Mouse (Mus musculus) heart, embryonic 16.5 days (tissue): ENCODE measurements around the gene Crip2. TPM values are rescaled to one million over a fixed set of nuclear protein-coding genes. Genes with fewer than 3 reads are reported as not detected.

Experiments
- ATAC-seq: fragments of 200-750 bp; cut with Nextera tagmentation; replicated peaks from 2 replicates; pipeline ENCODE4 v1.8.0; 2017; ENCODE audit warnings: moderate number of reproducible peaks; ENCODE audit not compliant: insufficient read depth, low FRiP score; ENCODE audit errors: extremely low read depth
- H3K27ac ChIP-seq: fragments of 300-500 bp; sonication (generic); 2 replicates; pipeline ENCODE4 v1.5.1; 2014; ENCODE audit warnings: mild to moderate bottlenecking, low read length, control low read depth, moderate library complexity
- H3K27me3 ChIP-seq: fragments of 300-500 bp; sonication (generic); 2 replicates; pipeline ENCODE4 v1.6.1; 2014; ENCODE audit warnings: low read length, mixed read lengths; ENCODE audit not compliant: control insufficient read depth, insufficient read depth
- H3K36me3 ChIP-seq: fragments of 300-500 bp; sonication (generic); 2 replicates; pipeline ENCODE4 v1.6.1; 2014; ENCODE audit not compliant: control insufficient read depth, insufficient read depth
- H3K4me1 ChIP-seq: fragments of 300-500 bp; sonication (generic); 2 replicates; pipeline ENCODE4 v1.6.1; 2014; ENCODE audit warnings: low read length, mixed read lengths; ENCODE audit not compliant: control insufficient read depth, insufficient read depth
- H3K4me2 ChIP-seq: fragments of 300-500 bp; sonication (generic); 2 replicates; pipeline ENCODE4 v1.6.1; 2014; ENCODE audit warnings: low read depth, mild to moderate bottlenecking, control low read depth, low read length
- H3K4me3 ChIP-seq: fragments of 300-500 bp; sonication (generic); 2 replicates; pipeline ENCODE4 v1.5.1; 2014; ENCODE audit warnings: mild to moderate bottlenecking, control low read depth, low read length
- H3K9ac ChIP-seq: fragments of 300-500 bp; sonication (generic); 2 replicates; pipeline ENCODE4 v1.6.1; 2014; ENCODE audit warnings: low read length, control low read depth
- H3K9me3 ChIP-seq: fragments of 300-500 bp; sonication (generic); replicated peaks from 2 replicates; pipeline ENCODE4 v1.6.1; 2016; ENCODE audit warnings: low read length; ENCODE audit not compliant: control insufficient read depth
- WGBS: fragments of 180-500 bp; shearing (Covaris S2); extraction: QIAGEN DNeasy Blood & Tissue Kit; methylation state at CpG from one replicate; pipeline ENCODE4 v1.1.7; 2014; 5-methylcytosine and 5-hydroxymethylcytosine counted together
- polyA plus RNA-seq: library from polyadenylated mRNA; unstranded; fragments of >200 nt; fragmentation: Nextera tagmentation; extraction: Ambion mirVana; gene quantifications from 2 replicates; pipeline ENCODE4 v1.2.1, GENCODE M21; 2015

Gene Crip2
- polyA plus RNA-seq, 1 experiment from 2014 or later, result 1,743 TPM

DNA sequence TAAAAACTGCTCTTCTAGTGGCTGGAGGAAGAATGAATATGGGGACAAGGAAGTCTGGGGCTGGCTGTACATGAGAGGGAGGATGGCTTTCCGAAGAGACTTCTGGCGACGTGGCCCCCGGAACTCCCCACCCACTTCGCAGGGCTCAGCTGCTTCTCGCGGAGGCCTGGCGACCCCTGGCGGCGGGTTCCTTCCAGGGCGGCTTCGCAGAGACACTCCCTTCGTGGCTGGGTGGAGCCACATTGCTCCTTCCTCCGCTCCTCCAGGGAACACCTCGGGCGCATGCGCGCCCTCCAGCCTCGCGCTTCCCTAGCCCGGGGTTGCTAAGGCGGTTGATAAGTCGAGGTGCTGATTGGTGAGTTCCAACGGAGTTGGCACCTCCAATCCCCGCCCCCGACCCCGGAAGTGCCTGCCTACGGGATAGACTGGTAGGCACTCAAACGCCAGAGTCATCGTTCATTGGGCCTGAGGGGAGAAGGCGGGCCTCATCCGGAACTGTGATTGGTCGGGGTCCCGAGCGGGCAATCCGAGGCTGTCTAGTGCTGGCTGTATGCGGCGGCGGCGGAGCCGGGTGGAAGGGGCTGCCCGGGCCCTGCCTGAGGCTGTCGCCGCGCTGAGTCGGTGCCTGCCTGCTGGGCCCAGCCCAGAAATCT, 16.0 kb downstream of the Crip2 start, which contains the start of gene Tedc1:
TSS of gene Tedc1 (plus strand) at position 535 of the 653 bp plus-strand sequence.
- under 1% methylated on average over 46 of the region's 46 CpGs for WGBS
- Histone ChIP-seq H3K36me3 (peaks cover 3% of the 10 kb centered on the region; the same call in 1 of the 2 replicates), H3K9me3 (no peaks in the 10 kb centered on the region), H3K9ac (peak within 1 kb of the TSS; percentile 75), H3K27me3 (no peaks in the 10 kb centered on the region), H3K4me1 (peaks cover 33% of the 10 kb centered on the region), H3K27ac (peak within 1 kb of the TSS; percentile 84), H3K4me2 (peak within 1 kb of the TSS; percentile 90), H3K4me3 (peak within 1 kb of the TSS; percentile 76)
- ATAC-seq, result peak; percentile 92

DNA sequence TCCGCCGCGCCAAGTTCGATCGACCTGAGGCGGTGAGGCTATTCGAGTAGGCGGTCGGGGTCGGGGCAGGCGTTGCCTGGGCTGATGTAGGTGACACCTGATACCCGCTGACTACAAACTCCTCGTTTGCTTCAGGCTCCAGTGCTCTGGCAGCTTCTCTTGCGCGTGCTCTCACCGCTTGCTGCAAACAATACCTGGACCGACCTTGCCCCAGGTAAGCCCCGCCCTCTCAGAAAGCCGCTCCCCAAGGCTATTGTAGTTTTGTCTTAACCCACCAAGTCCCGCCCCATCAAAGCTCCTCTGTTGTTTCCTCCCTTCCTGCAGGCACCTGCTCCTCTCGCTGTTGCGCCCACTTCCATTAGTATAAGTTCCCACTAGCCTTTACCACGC, 16.5 kb downstream of the Crip2 start:
- peak overlapping the region; percentile 90 for H3K4me2 ChIP-seq
- WGBS, result under 1% methylated on average over 23 of the region's 23 CpGs
- peaks cover 28% of the 10 kb centered on the region for H3K4me1 ChIP-seq
- no peak for ATAC-seq
- no peaks in the 10 kb centered on the region for H3K27me3 ChIP-seq
- peak overlapping the region; percentile 76 for H3K4me3 ChIP-seq
- H3K9me3 ChIP-seq, result no peaks in the 10 kb centered on the region
- peak overlapping the region; percentile 74 for H3K9ac ChIP-seq
- peak overlapping the region; percentile 75 for H3K27ac ChIP-seq
- H3K36me3 ChIP-seq, result peaks cover 3% of the 10 kb centered on the region; the same call in 1 of the 2 replicates

DNA sequence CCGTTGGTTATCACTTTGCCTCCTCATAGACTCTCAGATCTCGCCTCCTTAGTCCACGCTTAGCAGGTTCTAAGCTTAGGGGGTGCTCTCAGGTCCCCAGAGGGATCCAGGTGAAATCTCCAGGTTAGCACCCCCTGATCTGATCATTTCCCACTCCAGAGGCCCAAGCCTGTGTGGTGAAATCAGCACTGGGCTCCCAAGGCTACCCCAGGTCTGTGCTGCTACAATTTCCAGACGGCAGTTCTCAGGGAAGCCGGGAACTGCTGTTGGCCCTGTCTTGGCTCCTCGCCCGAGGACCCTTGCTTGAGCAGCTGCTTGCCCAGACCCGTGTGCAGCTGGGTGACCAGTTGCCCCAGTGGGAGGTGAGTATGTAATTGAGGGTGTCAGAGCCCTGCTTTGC, 17.0 kb downstream of the Crip2 start:
- H3K36me3 ChIP-seq, result peaks cover 3% of the 10 kb centered on the region; the same call in 1 of the 2 replicates
- peaks cover 27% of the 10 kb centered on the region for H3K4me1 ChIP-seq
- H3K4me3 ChIP-seq, result peak overlapping the region; percentile 76
- peak overlapping the region; percentile 90 for H3K4me2 ChIP-seq
- H3K9me3 ChIP-seq, result no peaks in the 10 kb centered on the region
- peak overlapping the region; percentile 74 for H3K9ac ChIP-seq
- no peaks in the 10 kb centered on the region for H3K27me3 ChIP-seq
- no peak overlapping the region for H3K27ac ChIP-seq
- ATAC-seq, result no peak
- WGBS, result 31% methylated on average over 8 of the region's 8 CpGs

DNA sequence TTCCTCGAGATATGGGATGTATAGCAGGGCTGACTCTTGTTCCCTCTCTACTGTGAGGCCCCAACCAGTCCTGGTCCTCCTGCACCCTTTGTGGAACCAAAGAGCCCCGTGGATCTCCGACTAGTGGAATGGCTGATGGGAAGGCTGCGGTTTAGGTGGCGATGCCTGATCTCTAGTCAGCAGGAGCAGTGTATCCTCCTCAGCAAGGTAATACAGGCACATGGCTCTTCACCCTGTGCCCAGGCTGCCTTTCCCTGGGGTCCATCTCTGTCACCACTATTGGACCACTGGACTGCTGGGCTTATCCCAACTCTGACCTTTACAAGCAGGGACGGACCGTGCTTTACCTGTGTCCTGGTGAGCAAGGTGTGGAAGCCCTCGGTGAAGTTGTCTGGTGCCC, 17.5 kb downstream of the Crip2 start:
- Histone ChIP-seq H3K27me3 (no peaks in the 10 kb centered on the region), H3K9ac (no peak overlapping the region), H3K9me3 (no peaks in the 10 kb centered on the region), H3K4me3 (peak overlapping the region; percentile 76; the same call in 1 of the 2 replicates), H3K4me1 (peaks cover 23% of the 10 kb centered on the region), H3K36me3 (peaks cover 3% of the 10 kb centered on the region; the same call in 1 of the 2 replicates), H3K4me2 (peak overlapping the region; percentile 90; the same call in 1 of the 2 replicates), H3K27ac (no peak overlapping the region)
- no peak for ATAC-seq
- 92% methylated on average over 8 of the region's 8 CpGs for WGBS

DNA sequence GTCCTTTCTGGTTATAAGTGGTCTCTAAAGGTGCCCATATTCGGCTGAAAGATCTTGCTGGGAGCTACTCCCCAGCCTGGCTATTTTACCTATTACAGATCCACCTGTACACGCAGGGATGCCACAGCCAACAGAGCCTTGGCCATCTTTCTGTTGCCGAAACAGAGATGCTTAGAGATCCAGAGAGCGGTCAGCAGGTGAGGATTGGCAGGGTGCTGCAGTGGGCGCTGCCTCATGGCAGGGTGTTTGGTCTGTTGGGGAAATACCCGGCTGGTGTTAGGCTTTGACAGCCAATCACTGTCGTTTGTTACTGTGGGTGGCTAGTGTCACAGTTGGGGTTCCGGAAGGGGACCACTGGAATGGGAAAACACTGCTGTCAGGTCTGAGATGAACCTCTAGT, 17.9 kb downstream of the Crip2 start:
- Histone ChIP-seq H3K4me1 (peaks cover 19% of the 10 kb centered on the region), H3K27ac (no peak overlapping the region), H3K4me2 (no peak overlapping the region), H3K9me3 (no peaks in the 10 kb centered on the region), H3K4me3 (no peak overlapping the region), H3K27me3 (no peaks in the 10 kb centered on the region), H3K36me3 (peaks cover 4% of the 10 kb centered on the region; the same call in 1 of the 2 replicates), H3K9ac (no peak overlapping the region)
- WGBS, result 89% methylated on average over 8 of the region's 8 CpGs
- no peak for ATAC-seq

DNA sequence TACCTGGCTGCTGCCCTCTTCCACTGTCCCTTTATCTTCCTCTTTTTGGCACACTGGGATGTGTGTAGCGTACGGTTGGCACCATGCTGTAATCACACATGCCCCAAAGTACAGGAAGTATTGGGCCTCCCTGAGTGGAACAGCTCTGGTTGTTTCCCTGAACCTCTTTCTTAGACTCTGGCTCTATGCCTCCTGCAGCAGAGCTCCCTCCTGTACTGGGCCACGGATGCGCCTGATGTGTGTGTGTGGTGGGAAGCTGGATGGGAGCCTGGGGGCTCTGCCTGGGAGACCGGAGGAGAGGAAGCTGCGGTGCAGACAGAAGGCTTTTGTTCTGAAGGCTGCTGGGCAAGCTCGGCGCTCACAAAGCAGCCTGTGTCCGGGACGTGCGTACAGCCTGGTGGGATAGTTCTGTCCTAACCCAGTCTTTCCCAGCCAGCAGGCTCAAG, 23.5 kb downstream of the Crip2 start:
- peaks cover 9% of the 10 kb centered on the region for H3K36me3 ChIP-seq
- ATAC-seq, result no peak
- H3K27ac ChIP-seq, result peak overlapping the region; percentile 55
- H3K27me3 ChIP-seq, result no peaks in the 10 kb centered on the region
- no peaks in the 10 kb centered on the region for H3K9me3 ChIP-seq
- H3K4me3 ChIP-seq, result no peak overlapping the region
- 77% methylated on average over 11 of the region's 11 CpGs for WGBS
- 0 out of 2 replicates have a peak overlapping the region, but pooled peaks have one; percentile 16 for H3K9ac ChIP-seq
- no peak overlapping the region for H3K4me2 ChIP-seq
- no peaks in the 10 kb centered on the region for H3K4me1 ChIP-seq

DNA sequence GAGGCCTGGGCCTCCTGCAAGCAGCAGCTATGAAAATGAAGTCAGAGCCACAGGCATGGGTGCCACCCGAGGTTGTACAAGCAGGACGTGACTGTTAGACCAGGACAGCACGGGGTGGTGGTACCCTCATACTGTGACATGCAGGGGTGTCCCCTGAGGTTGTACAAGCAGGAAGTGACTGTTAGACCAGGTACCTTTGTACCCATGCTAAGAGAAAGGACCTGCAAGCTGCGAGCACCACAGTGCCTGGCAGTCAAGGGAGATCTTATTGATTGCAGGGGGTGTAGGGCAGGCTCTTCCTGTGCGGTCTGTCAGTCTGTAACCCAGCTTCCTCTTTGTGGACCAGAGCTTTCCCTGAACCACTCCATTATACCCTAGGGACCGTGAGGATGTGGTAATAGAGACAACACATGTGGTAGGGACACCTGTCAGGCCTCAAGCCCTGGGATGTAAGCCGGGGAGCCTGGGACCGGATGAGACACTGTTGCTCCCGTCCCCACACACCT, 28.0 kb downstream of the Crip2 start:
- ATAC-seq, result peak; percentile 73
- Histone ChIP-seq H3K4me2 (no peak overlapping the region), H3K36me3 (peaks cover 7% of the 10 kb centered on the region), H3K27me3 (no peaks in the 10 kb centered on the region), H3K9ac (no peak overlapping the region), H3K9me3 (no peaks in the 10 kb centered on the region), H3K4me3 (no peak overlapping the region), H3K4me1 (no peaks in the 10 kb centered on the region), H3K27ac (peak overlapping the region; percentile 26; the same call in 1 of the 2 replicates)
- WGBS, result 74% methylated on average over 9 of the region's 9 CpGs

DNA sequence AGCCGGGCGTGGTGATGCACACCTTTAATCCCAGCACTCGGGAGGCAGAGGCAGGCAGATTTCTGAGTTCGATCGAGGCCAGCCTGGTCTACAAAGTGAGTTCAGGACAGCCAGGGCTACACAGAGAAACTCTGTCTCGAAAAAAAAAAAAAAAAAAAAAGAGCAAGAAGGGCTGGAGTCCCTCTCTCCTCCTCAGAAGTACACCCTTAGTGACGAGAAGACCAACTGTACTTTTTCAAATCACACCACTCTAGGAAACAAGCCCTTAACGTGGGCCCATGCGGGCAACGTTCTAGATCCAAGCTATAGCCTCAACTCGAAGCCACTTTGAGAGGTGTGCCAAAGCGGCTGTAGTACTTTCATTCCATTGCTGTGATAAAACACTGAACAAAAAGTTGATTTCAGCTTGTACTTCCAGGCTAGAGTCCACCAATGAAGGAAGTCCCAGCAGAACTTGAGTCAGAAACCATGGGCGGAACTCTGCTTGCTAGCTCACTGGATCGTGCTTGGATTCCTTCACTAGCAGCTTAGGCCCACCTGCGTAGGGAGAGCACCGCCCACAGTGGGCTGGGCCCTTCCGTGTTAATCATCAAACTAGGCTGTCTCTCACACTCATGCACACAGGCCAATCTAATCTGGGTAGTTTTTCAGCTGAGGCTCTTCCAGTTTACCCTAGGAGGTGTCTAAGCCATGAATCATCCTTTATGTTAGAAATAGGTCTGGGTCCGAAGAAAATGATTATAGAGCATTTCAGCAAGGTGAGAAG, 37.1 kb downstream of the Crip2 start:
- H3K27me3 ChIP-seq, result no peaks in the 10 kb centered on the region
- no peaks in the 10 kb centered on the region for H3K4me1 ChIP-seq
- H3K36me3 ChIP-seq, result no peaks in the 10 kb centered on the region
- no peak overlapping the region for H3K4me2 ChIP-seq
- 80% methylated on average over 18 of the region's 18 CpGs for WGBS
- no peaks in the 10 kb centered on the region for H3K9me3 ChIP-seq
- H3K27ac ChIP-seq, result no peak overlapping the region
- H3K9ac ChIP-seq, result no peak overlapping the region
- no peak for ATAC-seq
- H3K4me3 ChIP-seq, result no peak overlapping the region

DNA sequence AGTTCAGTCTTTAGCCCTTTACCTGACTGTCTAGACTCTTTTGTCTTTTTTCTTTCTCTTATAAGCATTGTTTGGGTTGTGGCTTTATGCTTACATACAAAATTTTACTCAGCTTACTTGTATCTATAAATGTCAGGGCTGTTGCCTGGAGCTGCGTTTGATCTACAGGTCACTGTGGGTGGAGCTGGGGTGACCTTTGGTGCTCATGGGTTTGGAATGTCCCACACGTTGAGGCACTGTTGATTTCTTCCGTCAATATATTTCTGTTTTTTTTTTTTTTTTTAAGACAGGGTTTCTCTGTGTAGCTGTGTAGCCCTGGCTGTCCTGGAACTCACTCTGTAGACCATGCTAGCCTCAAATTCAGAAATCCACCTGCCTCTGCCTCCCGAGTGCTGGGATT, 41.0 kb downstream of the Crip2 start:
- no peaks in the 10 kb centered on the region for H3K9me3 ChIP-seq
- no peak overlapping the region for H3K4me3 ChIP-seq
- no peak for ATAC-seq
- H3K4me2 ChIP-seq, result no peak overlapping the region
- 55% methylated on average over 4 of the region's 4 CpGs for WGBS
- no peak overlapping the region for H3K9ac ChIP-seq
- no peak overlapping the region for H3K27ac ChIP-seq
- peaks cover 3% of the 10 kb centered on the region; the same call in 1 of the 2 replicates for H3K4me1 ChIP-seq
- no peaks in the 10 kb centered on the region for H3K36me3 ChIP-seq
- H3K27me3 ChIP-seq, result peaks cover 15% of the 10 kb centered on the region
